8 mouse cellular contexts compared by ENCODE assay signal in genomic region chr11:3983291-3983862, GRCm38 (mm10). TPM values are rescaled to one million over a fixed set of nuclear protein-coding genes. Genes with fewer than 3 reads are reported as not detected.
DNase-seq lines count a peak whose midpoint lies in the region; ATAC-seq and TF ChIP-seq lines count a peak whose summit lies in the region.

TSS of gene Gal3st1 (plus strand) at chr11:3983636.

- no peaks in the 10 kb centered on the region for H3K9me3 ChIP-seq in limb, embryonic 10.5 days (replicated peaks)
- no peaks in the 10 kb centered on the region for H3K9me3 ChIP-seq in midbrain, embryonic 11.5 days (ENCODE audit: control insufficient read depth, low read length)

- no peaks in the 10 kb centered on the region; the same call in 1 of the 2 replicates for H3K27me3 ChIP-seq in cerebellum, adult 2 months (ENCODE audit: control insufficient read depth, insufficient read depth, low read length)
- peaks cover 31% of the 10 kb centered on the region for H3K27me3 ChIP-seq in limb, embryonic 10.5 days (ENCODE audit: low read depth, poor library complexity, severe bottlenecking)
- H3K27me3 ChIP-seq in midbrain, embryonic 11.5 days (ENCODE audit: control insufficient read depth, insufficient read depth, low read length): peaks cover 11% of the 10 kb centered on the region

- no peak for TF ChIP-seq CTCF in cerebellum, adult 2 months (IDR thresholded peaks at IDR 0.05; ENCODE audit: borderline replicate concordance, insufficient read depth, low read depth, low read length)

- peak within 1 kb of the TSS; percentile 51 for H3K4me2 ChIP-seq in midbrain, embryonic 11.5 days

- peak in 1 of 2 experiments; percentile 33 for DNase-seq in cerebellum, adult 2 months
- DNase-seq in cerebellum, adult 9-10 months: no peak
- DNase-seq in embryo, embryonic 9.5 days (ENCODE audit: extremely low spot score): peak; percentile 44
- DNase-seq in kidney, adult 11 months: peak; percentile 68
- peak; percentile 47 for DNase-seq in limb, embryonic 10.5 days (ENCODE audit: low spot score)
- peak; percentile 88 for DNase-seq in midbrain, embryonic 11.5 days (ENCODE audit: low spot score, missing footprints)
- no peak for DNase-seq in MN1 (ENCODE audit: low spot score)

- peak within 1 kb of the TSS; percentile 48 for H3K9ac ChIP-seq in midbrain, embryonic 11.5 days (ENCODE audit: low read length)

- peak within 1 kb of the TSS; percentile 30 for H3K4me3 ChIP-seq in cerebellum, adult 2 months (replicated peaks; ENCODE audit: insufficient read depth, low read depth, low read length)
- H3K4me3 ChIP-seq in limb, embryonic 10.5 days: peak within 1 kb of the TSS; percentile 55
- peak within 1 kb of the TSS; percentile 22 for H3K4me3 ChIP-seq in midbrain, embryonic 11.5 days (ENCODE audit: low read depth, low read length)

- peak; percentile 50; the same call in 1 of the 2 replicates for ATAC-seq in midbrain, embryonic 11.5 days (ENCODE audit: low FRiP score)
- ATAC-seq in granulocyte monocyte progenitor cell, adult 5-6 weeks (replicated peaks; ENCODE audit: poor library complexity, severe bottlenecking): no peak

- H3K4me1 ChIP-seq in cerebellum, adult 2 months (ENCODE audit: control insufficient read depth, insufficient read depth, low read length): no peaks in the 10 kb centered on the region
- peaks cover 22% of the 10 kb centered on the region for H3K4me1 ChIP-seq in limb, embryonic 10.5 days
- H3K4me1 ChIP-seq in midbrain, embryonic 11.5 days (ENCODE audit: control insufficient read depth, insufficient read depth, low read length): peaks cover 2% of the 10 kb centered on the region; the same call in 1 of the 2 replicates

- peak within 1 kb of the TSS; percentile 37; the same call in 1 of the 2 replicates for H3K27ac ChIP-seq in cerebellum, adult 2 months (ENCODE audit: insufficient read depth, low read length)
- peak within 1 kb of the TSS; percentile 54 for H3K27ac ChIP-seq in limb, embryonic 10.5 days
- no peak within 1 kb of the TSS for H3K27ac ChIP-seq in midbrain, embryonic 11.5 days (ENCODE audit: low read depth, low read length)

- 1% methylated on average over 34 of the region's 37 CpGs for WGBS in cerebellum, adult 2 months
- WGBS in limb, embryonic 10.5 days: 2% methylated on average over 37 of the region's 37 CpGs
- WGBS in midbrain, embryonic 11.5 days: under 1% methylated on average over 30 of the region's 37 CpGs

- H3K36me3 ChIP-seq in limb, embryonic 10.5 days: peaks cover 34% of the 10 kb centered on the region
- peaks cover 9% of the 10 kb centered on the region for H3K36me3 ChIP-seq in midbrain, embryonic 11.5 days (ENCODE audit: control insufficient read depth, insufficient read depth, low read length)

- no peak for TF ChIP-seq POLR2A in cerebellum, adult 2 months (IDR thresholded peaks at IDR 0.05; ENCODE audit: borderline replicate concordance, insufficient read depth, low read length)

RNA-seq across cellular contexts. Expression of gene Gal3st1, which starts in this region (rescaled TPM):
- polyA plus RNA-seq in cerebellum, adult 2 months (2012; rRNA removed): 44.4 and 52.0 TPM in 2 replicates
- polyA plus RNA-seq in limb, embryonic 10.5 days (2016; fragmentation: Nextera tagmentation; extraction: Ambion mirVana): 0.55 and 1.8 TPM in 2 replicates
- not detected in 2 replicates for polyA plus RNA-seq in midbrain, embryonic 11.5 days (2014; fragmentation: Nextera tagmentation; extraction: Ambion mirVana)
- 0.21 and 1.3 TPM in 2 replicates for total RNA-seq in granulocyte monocyte progenitor cell, adult 5-6 weeks (2014; fragmentation: Nextera tagmentation)
- total RNA-seq in granulocyte monocyte progenitor cell, adult 5-6 weeks (2017): 0.62 and 1.0 TPM in 2 replicates

Comparison
In these comparisons a context has a peak if more than half of its experiments do, and no peak if none do; other contexts are left out.
1. RNA of gene Gal3st1 (polyA plus RNA-seq): 44.4 to 52.0 TPM in cerebellum, adult 2 months; 0.55 to 1.8 TPM in limb, embryonic 10.5 days and not detected in midbrain, embryonic 11.5 days; every median in the first group is over 10 times any median in the second.
2. Peak in DNase-seq, ATAC-seq, H3K4me3 ChIP-seq, H3K9ac ChIP-seq and H3K4me2 ChIP-seq in midbrain, embryonic 11.5 days; RNA of the gene not detected or under 1 TPM.
3. DNase-seq: peak in embryo, embryonic 9.5 days (single experiment), kidney, adult 11 months (single experiment) and limb, embryonic 10.5 days (single experiment); none in cerebellum, adult 9-10 months (single experiment) and MN1 (single experiment).
4. Peak in every context shown above with its lines, with median percentiles within 50 percentile points of each other: H3K4me3 ChIP-seq.